Mouse (Mus musculus): ENCODE data around the gene Cxcl12. TPM values are rescaled to one million over a fixed set of nuclear protein-coding genes. Genes with fewer than 3 reads are reported as not detected.
A peak's percentile ranks its signal among the peaks of the same experiment; 100 is the strongest.

Gene Cxcl12
- polyA plus RNA-seq (2014; fragmentation: Nextera tagmentation; extraction: Ambion mirVana), result 66.6 and 69.8 TPM in 2 replicates

GRCm38 (mm10) chr6:117168321-117169011, at the start of gene Cxcl12:
Gene Cxcl12, plus strand, starts transcription at chr6:117168535.
- peak within 1 kb of the TSS; percentile 52 for H3K27ac ChIP-seq (ENCODE audit: low read depth, low read length)
- no peaks in the 10 kb centered on the region; the same call in 1 of the 2 replicates for H3K36me3 ChIP-seq (ENCODE audit: control insufficient read depth, insufficient read depth, low read length)
- DNase-seq (ENCODE audit: low spot score), result peak; percentile 72
- WGBS, result under 1% methylated on average over 64 of the region's 64 CpGs
- ATAC-seq (replicated peaks; ENCODE audit: low FRiP score), result peak; percentile 32; the same call in 1 of the 2 replicates
- peaks cover 53% of the 10 kb centered on the region for H3K27me3 ChIP-seq (replicated peaks; ENCODE audit: control insufficient read depth, insufficient read depth, low read length)
- H3K9ac ChIP-seq (ENCODE audit: low read depth, low read length), result peak within 1 kb of the TSS; percentile 71
- H3K4me3 ChIP-seq (ENCODE audit: low read depth, low read length), result peak within 1 kb of the TSS; percentile 62
- peak within 1 kb of the TSS; percentile 56 for H3K4me2 ChIP-seq
- H3K9me3 ChIP-seq (ENCODE audit: control insufficient read depth, low read length), result no peaks in the 10 kb centered on the region
- H3K4me1 ChIP-seq (replicated peaks; ENCODE audit: control insufficient read depth, insufficient read depth, low read length), result peaks cover 5% of the 10 kb centered on the region; the same call in 1 of the 2 replicates

GRCm38 (mm10) chr6:117122074-117122473, 46.3 kb upstream of the Cxcl12 start:
- H3K9me3 ChIP-seq (ENCODE audit: control insufficient read depth, low read length), result no peaks in the 10 kb centered on the region
- no peaks in the 10 kb centered on the region for H3K4me1 ChIP-seq (replicated peaks; ENCODE audit: control insufficient read depth, insufficient read depth, low read length)
- H3K4me3 ChIP-seq (ENCODE audit: low read depth, low read length), result no peak overlapping the region
- H3K27ac ChIP-seq (ENCODE audit: low read depth, low read length), result no peak overlapping the region
- H3K27me3 ChIP-seq (replicated peaks; ENCODE audit: control insufficient read depth, insufficient read depth, low read length), result no peaks in the 10 kb centered on the region
- no peak overlapping the region for H3K4me2 ChIP-seq
- DNase-seq (ENCODE audit: low spot score), result no peak
- no peak for ATAC-seq (replicated peaks; ENCODE audit: low FRiP score)
- no peak overlapping the region for H3K9ac ChIP-seq (ENCODE audit: low read depth, low read length)
- 91% methylated on average over 3 of the region's 3 CpGs for WGBS
- H3K36me3 ChIP-seq (ENCODE audit: control insufficient read depth, insufficient read depth, low read length), result no peaks in the 10 kb centered on the region

- Histone ChIP-seq H3K9me3 (ENCODE audit: control insufficient read depth, low read length) (no peaks in the 10 kb centered on the region), H3K36me3 (ENCODE audit: control insufficient read depth, insufficient read depth, low read length) (no peaks in the 10 kb centered on the region), H3K27me3 (replicated peaks; ENCODE audit: control insufficient read depth, insufficient read depth, low read length) (no peaks in the 10 kb centered on the region), H3K4me2 (no peak overlapping the region), H3K4me3 (ENCODE audit: low read depth, low read length) (no peak overlapping the region), H3K4me1 (replicated peaks; ENCODE audit: control insufficient read depth, insufficient read depth, low read length) (no peaks in the 10 kb centered on the region; the same call in 1 of the 2 replicates), H3K27ac (ENCODE audit: low read depth, low read length) (no peak overlapping the region), H3K9ac (ENCODE audit: low read depth, low read length) (no peak overlapping the region)
- no peak for DNase-seq (ENCODE audit: low spot score)
- no peak for ATAC-seq (replicated peaks; ENCODE audit: low FRiP score)
- WGBS, result 68% methylated on average over 1 of the region's 1 CpGs
These were observed 42.0 kb upstream of the Cxcl12 start for GRCm38 (mm10) chr6:117126356-117126755.

- 68% methylated on average over 4 of the region's 4 CpGs for WGBS
- Histone ChIP-seq H3K27me3 (replicated peaks; ENCODE audit: control insufficient read depth, insufficient read depth, low read length) (no peaks in the 10 kb centered on the region; the same call in 1 of the 2 replicates), H3K4me3 (ENCODE audit: low read depth, low read length) (no peak overlapping the region), H3K4me1 (replicated peaks; ENCODE audit: control insufficient read depth, insufficient read depth, low read length) (no peaks in the 10 kb centered on the region; the same call in 1 of the 2 replicates), H3K27ac (ENCODE audit: low read depth, low read length) (no peak overlapping the region), H3K4me2 (no peak overlapping the region), H3K9me3 (ENCODE audit: control insufficient read depth, low read length) (no peaks in the 10 kb centered on the region), H3K36me3 (ENCODE audit: control insufficient read depth, insufficient read depth, low read length) (no peaks in the 10 kb centered on the region), H3K9ac (ENCODE audit: low read depth, low read length) (no peak overlapping the region)
- ATAC-seq (replicated peaks; ENCODE audit: low FRiP score) (no peak), DNase-seq (ENCODE audit: low spot score) (no peak)
These were observed 38.9 kb upstream of the Cxcl12 start for GRCm38 (mm10) chr6:117129443-117129842.

- Histone ChIP-seq H3K27me3 (replicated peaks; ENCODE audit: control insufficient read depth, insufficient read depth, low read length) (no peaks in the 10 kb centered on the region; the same call in 1 of the 2 replicates), H3K4me3 (ENCODE audit: low read depth, low read length) (no peak overlapping the region), H3K36me3 (ENCODE audit: control insufficient read depth, insufficient read depth, low read length) (no peaks in the 10 kb centered on the region), H3K9ac (ENCODE audit: low read depth, low read length) (no peak overlapping the region), H3K9me3 (ENCODE audit: control insufficient read depth, low read length) (no peaks in the 10 kb centered on the region), H3K4me2 (no peak overlapping the region), H3K27ac (ENCODE audit: low read depth, low read length) (no peak overlapping the region), H3K4me1 (replicated peaks; ENCODE audit: control insufficient read depth, insufficient read depth, low read length) (no peaks in the 10 kb centered on the region; the same call in 1 of the 2 replicates)
- ATAC-seq (replicated peaks; ENCODE audit: low FRiP score) (no peak), DNase-seq (ENCODE audit: low spot score) (no peak)
- WGBS, result 72% methylated on average over 15 of the region's 15 CpGs
These were observed 37.6 kb upstream of the Cxcl12 start for GRCm38 (mm10) chr6:117130680-117131111.

- WGBS, result 61% methylated on average over 4 of the region's 4 CpGs
- H3K27ac ChIP-seq (ENCODE audit: low read depth, low read length), result no peak overlapping the region
These were observed 33.8 kb upstream of the Cxcl12 start for GRCm38 (mm10) chr6:117134526-117134925.

GRCm38 (mm10) chr6:117137735-117138134, 30.6 kb upstream of the Cxcl12 start:
- H3K9ac ChIP-seq (ENCODE audit: low read depth, low read length), result no peak overlapping the region
- H3K9me3 ChIP-seq (ENCODE audit: control insufficient read depth, low read length), result no peaks in the 10 kb centered on the region
- 89% methylated on average over 2 of the region's 2 CpGs for WGBS
- H3K36me3 ChIP-seq (ENCODE audit: control insufficient read depth, insufficient read depth, low read length), result no peaks in the 10 kb centered on the region
- H3K4me1 ChIP-seq (replicated peaks; ENCODE audit: control insufficient read depth, insufficient read depth, low read length), result no peaks in the 10 kb centered on the region
- H3K27me3 ChIP-seq (replicated peaks; ENCODE audit: control insufficient read depth, insufficient read depth, low read length), result no peaks in the 10 kb centered on the region; the same call in 1 of the 2 replicates
- H3K27ac ChIP-seq (ENCODE audit: low read depth, low read length), result no peak overlapping the region
- ATAC-seq (replicated peaks; ENCODE audit: low FRiP score) (no peak), DNase-seq (ENCODE audit: low spot score) (no peak)
- H3K4me2 ChIP-seq, result no peak overlapping the region
- H3K4me3 ChIP-seq (ENCODE audit: low read depth, low read length), result no peak overlapping the region

More at GRCm38 (mm10) chr6:117134526-117134925, 33.8 kb upstream of the Cxcl12 start:
- Histone ChIP-seq H3K4me3 (ENCODE audit: low read depth, low read length) (no peak overlapping the region), H3K36me3 (ENCODE audit: control insufficient read depth, insufficient read depth, low read length) (no peaks in the 10 kb centered on the region), H3K4me1 (replicated peaks; ENCODE audit: control insufficient read depth, insufficient read depth, low read length) (no peaks in the 10 kb centered on the region), H3K9ac (ENCODE audit: low read depth, low read length) (no peak overlapping the region), H3K4me2 (no peak overlapping the region), H3K9me3 (ENCODE audit: control insufficient read depth, low read length) (no peaks in the 10 kb centered on the region), H3K27me3 (replicated peaks; ENCODE audit: control insufficient read depth, insufficient read depth, low read length) (no peaks in the 10 kb centered on the region; the same call in 1 of the 2 replicates)
- no peak for DNase-seq (ENCODE audit: low spot score)
- no peak for ATAC-seq (replicated peaks; ENCODE audit: low FRiP score)

GRCm38 (mm10) chr6:117140907-117141306, 27.4 kb upstream of the Cxcl12 start:
- DNase-seq (ENCODE audit: low spot score) (no peak), ATAC-seq (replicated peaks; ENCODE audit: low FRiP score) (no peak)
- no peaks in the 10 kb centered on the region for H3K36me3 ChIP-seq (ENCODE audit: control insufficient read depth, insufficient read depth, low read length)
- no peaks in the 10 kb centered on the region for H3K9me3 ChIP-seq (ENCODE audit: control insufficient read depth, low read length)
- H3K4me3 ChIP-seq (ENCODE audit: low read depth, low read length), result no peak overlapping the region
- H3K4me1 ChIP-seq (replicated peaks; ENCODE audit: control insufficient read depth, insufficient read depth, low read length), result no peaks in the 10 kb centered on the region
- WGBS, result 81% methylated on average over 4 of the region's 4 CpGs
- no peak overlapping the region for H3K27ac ChIP-seq (ENCODE audit: low read depth, low read length)
- no peaks in the 10 kb centered on the region for H3K27me3 ChIP-seq (replicated peaks; ENCODE audit: control insufficient read depth, insufficient read depth, low read length)
- H3K4me2 ChIP-seq, result no peak overlapping the region
- H3K9ac ChIP-seq (ENCODE audit: low read depth, low read length), result no peak overlapping the region

GRCm38 (mm10) chr6:117146951-117147350, 21.4 kb upstream of the Cxcl12 start:
- H3K9me3 ChIP-seq (ENCODE audit: control insufficient read depth, low read length), result no peaks in the 10 kb centered on the region
- no peak overlapping the region for H3K9ac ChIP-seq (ENCODE audit: low read depth, low read length)
- no peaks in the 10 kb centered on the region for H3K4me1 ChIP-seq (replicated peaks; ENCODE audit: control insufficient read depth, insufficient read depth, low read length)
- no peak for DNase-seq (ENCODE audit: low spot score)
- H3K36me3 ChIP-seq (ENCODE audit: control insufficient read depth, insufficient read depth, low read length), result no peaks in the 10 kb centered on the region
- no peaks in the 10 kb centered on the region for H3K27me3 ChIP-seq (replicated peaks; ENCODE audit: control insufficient read depth, insufficient read depth, low read length)
- no peak overlapping the region for H3K27ac ChIP-seq (ENCODE audit: low read depth, low read length)
- no peak overlapping the region for H3K4me3 ChIP-seq (ENCODE audit: low read depth, low read length)
- no peak for ATAC-seq (replicated peaks; ENCODE audit: low FRiP score)
- no peak overlapping the region for H3K4me2 ChIP-seq
- WGBS, result 74% methylated on average over 10 of the region's 10 CpGs
